Mouse (Mus musculus): Measurements from ENCODE around the gene Car7.
"Not testable (repeated sequence)": the region's sequence is repeated elsewhere in the genome, so short reads cannot be mapped to it uniquely, and the experiment has no call there.

Gene Car7

GRCm38 (mm10) chr8:104565457-104565798, 30.9 kb downstream of the Car7 start:
- DNase-seq (ENCODE audit: low spot score in 2 of 2) = no peak

- DNase-seq (ENCODE audit: low spot score in 2 of 2) = no peak
Observed at GRCm38 (mm10) chr8:104569559-104569958, 35.1 kb downstream of the Car7 start.

- peak; percentile 62 to 86 for DNase-seq (ENCODE audit: low spot score in 2 of 2)
Observed at GRCm38 (mm10) chr8:104570436-104571343, 36.2 kb downstream of the Car7 start.

- no peak for DNase-seq (ENCODE audit: low spot score in 2 of 2)
Observed at GRCm38 (mm10) chr8:104576820-104577219, 42.3 kb downstream of the Car7 start.

- not testable (repeated sequence) for DNase-seq (ENCODE audit: low spot score in 2 of 2)
Observed at GRCm38 (mm10) chr8:104577606-104578005, 43.1 kb downstream of the Car7 start.

GRCm38 (mm10) chr8:104584522-104584921, 50.0 kb downstream of the Car7 start:
- DNase-seq (ENCODE audit: low spot score in 2 of 2) = no peak

- DNase-seq (ENCODE audit: low spot score in 2 of 2) = no peak
Observed at GRCm38 (mm10) chr8:104590284-104590683, 55.8 kb downstream of the Car7 start.

GRCm38 (mm10) chr8:104591133-104591834, 56.8 kb downstream of the Car7 start, which contains the start of gene Pdp2:
Gene Pdp2, plus strand, starts transcription at chr8:104591451.
- DNase-seq (ENCODE audit: low spot score in 2 of 2) = peak; percentile 76 to 90

- DNase-seq (ENCODE audit: low spot score in 2 of 2) = no peak
Observed at GRCm38 (mm10) chr8:104591856-104592255, 57.4 kb downstream of the Car7 start.

GRCm38 (mm10) chr8:104592566-104592965, 58.1 kb downstream of the Car7 start:
- no peak for DNase-seq (ENCODE audit: low spot score in 2 of 2)

- no peak for DNase-seq (ENCODE audit: low spot score in 2 of 2)
Observed at GRCm38 (mm10) chr8:104593536-104594325, 59.2 kb downstream of the Car7 start.

GRCm38 (mm10) chr8:104594611-104595362, 60.3 kb downstream of the Car7 start:
- DNase-seq (ENCODE audit: low spot score in 2 of 2) = no peak

- no peak for DNase-seq (ENCODE audit: low spot score in 2 of 2)
Observed at GRCm38 (mm10) chr8:104595773-104596536, 61.5 kb downstream of the Car7 start.

GRCm38 (mm10) chr8:104597656-104598055, 63.2 kb downstream of the Car7 start:
- no peak for DNase-seq (ENCODE audit: low spot score in 2 of 2)

- DNase-seq (ENCODE audit: low spot score in 2 of 2) = no peak
Observed at GRCm38 (mm10) chr8:104598496-104598895, 64.0 kb downstream of the Car7 start.
